Mouse (Mus musculus) liver, embryonic 15.5 days (tissue): ENCODE measurements at regions not wholly inside any gene's neighbourhood (a gene's known extent, or its start where the extent isn't known, plus 50 kb on each side); places are given as distances from the start of the nearest gene placed in this dataset.

ENCODE experiments used
- ATAC-seq: fragments of 200-750 bp; cut with Nextera tagmentation; 2 replicates; pipeline ENCODE4 v1.8.0; 2017; ENCODE audit warnings: moderate number of reproducible peaks, mild to moderate bottlenecking, moderate library complexity; ENCODE audit not compliant: insufficient read depth
- H3K27ac ChIP-seq: fragments of 300-500 bp; sonication (generic); replicated peaks from 2 replicates; pipeline ENCODE4 v1.5.1; 2015; ENCODE audit warnings: mild to moderate bottlenecking, inconsistent platforms
- H3K27me3 ChIP-seq: fragments of 300-500 bp; sonication (generic); 2 replicates; pipeline ENCODE4 v1.6.1; 2015; ENCODE audit warnings: mild to moderate bottlenecking, inconsistent platforms
- H3K36me3 ChIP-seq: fragments of 300-500 bp; sonication (generic); replicated peaks from 2 replicates; pipeline ENCODE4 v1.6.1; 2015; ENCODE audit warnings: moderate library complexity, mild to moderate bottlenecking, inconsistent platforms
- H3K4me1 ChIP-seq: fragments of 300-500 bp; sonication (generic); replicated peaks from 2 replicates; pipeline ENCODE4 v1.6.1; 2015; ENCODE audit warnings: inconsistent platforms
- H3K4me2 ChIP-seq: fragments of 300-500 bp; sonication (generic); 2 replicates; pipeline ENCODE4 v1.6.1; 2015; ENCODE audit warnings: moderate library complexity, mild to moderate bottlenecking, inconsistent platforms
- H3K4me3 ChIP-seq: fragments of 300-500 bp; sonication (generic); replicated peaks from 2 replicates; pipeline ENCODE4 v1.5.1; 2015; ENCODE audit warnings: mild to moderate bottlenecking, inconsistent platforms
- H3K9ac ChIP-seq: fragments of 300-500 bp; sonication (generic); 2 replicates; pipeline ENCODE4 v1.6.1; 2015; ENCODE audit warnings: moderate library complexity, mild to moderate bottlenecking, inconsistent platforms
- H3K9me3 ChIP-seq: fragments of 300-500 bp; sonication (generic); replicated peaks from 2 replicates; pipeline ENCODE4 v1.6.1; 2016; ENCODE audit warnings: inconsistent platforms
- WGBS: fragments of 180-500 bp; shearing (Covaris S2); methylation state at CpG from one replicate; pipeline ENCODE4 v1.1.7; 2015; ENCODE audit warnings: mixed read lengths; ENCODE audit not compliant: insufficient replicate concordance; 5-methylcytosine and 5-hydroxymethylcytosine counted together

DNA sequence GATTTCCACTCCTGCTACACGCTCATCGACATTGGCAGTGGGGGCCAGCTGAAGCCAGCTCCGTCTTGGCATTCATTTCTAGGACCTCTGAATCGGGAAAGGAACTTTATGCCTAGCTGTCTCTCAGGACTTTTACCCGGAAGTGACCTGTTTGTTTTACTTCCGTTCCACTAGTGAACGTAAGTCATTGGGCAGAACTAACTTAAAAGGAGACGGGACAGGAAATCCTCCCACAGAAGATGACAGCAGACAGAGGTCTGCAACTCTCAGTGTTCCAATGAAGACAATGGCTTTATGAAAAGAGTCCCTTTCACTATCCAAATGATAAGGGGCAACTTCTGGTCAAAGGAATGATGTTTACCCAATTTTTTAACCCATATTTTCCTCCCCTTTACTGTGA, 155.5 kb downstream of the Sec61b start:
- H3K9me3 ChIP-seq, result no peaks in the 10 kb centered on the region
- H3K27ac ChIP-seq, result no peak overlapping the region
- no peaks in the 10 kb centered on the region for H3K4me1 ChIP-seq
- no peak overlapping the region for H3K4me2 ChIP-seq
- H3K27me3 ChIP-seq, result no peaks in the 10 kb centered on the region
- no peak for ATAC-seq
- WGBS, result 25% methylated on average over 8 of the region's 8 CpGs
- no peak overlapping the region for H3K4me3 ChIP-seq
- H3K36me3 ChIP-seq, result no peaks in the 10 kb centered on the region
- H3K9ac ChIP-seq, result no peak overlapping the region

DNA sequence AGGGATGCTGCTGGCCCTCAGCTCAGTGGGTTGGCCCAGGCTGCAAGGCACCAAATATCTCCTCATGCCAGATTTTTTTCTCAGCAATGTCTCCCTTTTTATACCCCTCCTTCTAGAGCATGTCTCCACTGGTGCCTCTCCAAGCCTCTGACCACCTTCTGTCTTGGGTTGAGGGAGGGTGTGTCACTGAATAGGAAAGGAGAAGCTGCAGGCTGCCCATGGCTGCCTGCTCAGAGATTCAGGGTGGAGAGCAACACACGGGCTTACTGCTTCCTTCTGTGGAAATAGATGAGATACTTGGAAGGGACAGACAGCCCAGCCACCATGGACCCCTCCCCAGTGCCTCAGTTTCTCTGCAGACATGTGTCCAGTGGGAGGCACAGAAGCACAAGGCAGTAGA, 156.0 kb downstream of the Sec61b start:
- 23% methylated on average over 1 of the region's 1 CpGs for WGBS
- no peak overlapping the region for H3K9ac ChIP-seq
- H3K4me2 ChIP-seq, result no peak overlapping the region
- H3K4me3 ChIP-seq, result no peak overlapping the region
- no peaks in the 10 kb centered on the region for H3K36me3 ChIP-seq
- no peaks in the 10 kb centered on the region for H3K4me1 ChIP-seq
- H3K27ac ChIP-seq, result no peak overlapping the region
- H3K9me3 ChIP-seq, result no peaks in the 10 kb centered on the region
- ATAC-seq, result no peak
- no peaks in the 10 kb centered on the region for H3K27me3 ChIP-seq

GRCm38 (mm10) chr4:47638876-47639494, 164.5 kb downstream of the Sec61b start:
- WGBS, result 66% methylated on average over 10 of the region's 10 CpGs
- no peak overlapping the region for H3K27ac ChIP-seq
- no peak for ATAC-seq

DNA sequence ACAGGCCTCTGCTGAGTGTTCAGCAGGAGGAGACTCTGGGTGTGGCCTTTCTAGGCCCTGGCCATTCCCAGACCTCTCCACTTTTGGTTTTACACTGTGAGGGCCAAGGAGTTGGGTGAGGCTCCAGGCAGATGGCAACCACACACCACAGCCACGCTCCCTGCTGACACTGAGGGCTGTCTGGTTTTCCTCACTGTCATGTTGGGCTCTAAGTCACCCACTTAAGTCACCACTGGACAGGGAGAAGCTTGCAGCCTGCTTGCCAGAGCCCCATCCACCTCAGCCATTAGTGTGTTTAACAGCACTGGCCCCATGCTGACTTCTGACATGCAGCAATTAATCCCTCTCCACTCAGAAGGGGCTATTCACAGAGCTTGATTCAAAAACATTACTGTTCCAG, 170.6 kb downstream of the Sec61b start:
- Histone ChIP-seq H3K9ac (no peak overlapping the region), H3K4me1 (no peaks in the 10 kb centered on the region), H3K9me3 (no peaks in the 10 kb centered on the region), H3K36me3 (no peaks in the 10 kb centered on the region), H3K27ac (no peak overlapping the region), H3K4me3 (no peak overlapping the region), H3K27me3 (no peaks in the 10 kb centered on the region), H3K4me2 (no peak overlapping the region)
- no peak for ATAC-seq
- WGBS, result 47% methylated on average over 1 of the region's 1 CpGs

More at GRCm38 (mm10) chr4:47638876-47639494, 164.5 kb downstream of the Sec61b start:
- no peaks in the 10 kb centered on the region for H3K36me3 ChIP-seq
- H3K27me3 ChIP-seq, result no peaks in the 10 kb centered on the region
- no peak overlapping the region for H3K4me2 ChIP-seq
- no peaks in the 10 kb centered on the region for H3K4me1 ChIP-seq
- H3K4me3 ChIP-seq, result no peak overlapping the region
- no peaks in the 10 kb centered on the region for H3K9me3 ChIP-seq
- H3K9ac ChIP-seq, result no peak overlapping the region

DNA sequence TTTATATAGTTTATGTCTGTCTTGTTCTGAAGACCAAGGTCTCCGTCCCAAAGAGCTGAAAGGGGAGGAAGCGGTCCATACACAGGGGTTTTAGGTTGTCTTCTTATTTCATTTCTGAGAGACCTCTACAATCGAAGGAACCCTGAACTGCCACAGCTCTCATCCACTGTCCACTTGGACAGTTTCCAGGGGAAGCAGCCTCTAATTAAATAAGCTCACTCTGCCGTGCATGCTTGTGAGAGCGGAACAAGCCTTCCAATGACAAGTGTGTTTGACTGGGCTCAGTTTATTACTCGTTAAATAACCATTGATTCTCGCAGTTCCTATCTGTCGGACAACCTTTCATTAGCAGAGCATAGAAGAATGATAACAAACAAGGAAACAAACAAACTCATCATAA, 174.2 kb downstream of the Sec61b start:
- no peak for ATAC-seq
- H3K9me3 ChIP-seq, result no peaks in the 10 kb centered on the region
- H3K9ac ChIP-seq, result no peak overlapping the region
- no peaks in the 10 kb centered on the region for H3K27me3 ChIP-seq
- H3K4me2 ChIP-seq, result no peak overlapping the region
- no peaks in the 10 kb centered on the region for H3K4me1 ChIP-seq
- no peak overlapping the region for H3K27ac ChIP-seq
- H3K4me3 ChIP-seq, result no peak overlapping the region
- 69% methylated on average over 8 of the region's 8 CpGs for WGBS
- no peaks in the 10 kb centered on the region for H3K36me3 ChIP-seq

DNA sequence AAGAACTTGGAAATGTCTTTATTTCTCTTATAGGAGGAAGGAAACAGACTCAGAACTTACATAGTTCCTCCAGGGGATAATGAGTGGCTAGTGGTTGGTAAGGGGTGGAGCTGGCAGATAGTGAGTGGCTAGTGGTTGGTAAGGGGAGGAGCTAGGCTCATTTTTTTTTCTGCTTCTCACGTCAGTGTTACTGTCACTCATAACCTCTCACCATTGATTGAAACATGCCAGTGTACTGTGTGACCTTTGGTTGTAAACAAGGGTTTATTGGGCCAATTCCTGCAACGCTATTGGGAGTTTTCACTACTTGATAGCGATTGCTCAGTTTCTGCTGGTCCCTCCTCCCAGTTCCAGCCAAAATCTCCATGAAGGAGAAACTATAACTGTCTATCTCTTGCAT, 175.5 kb downstream of the Sec61b start:
- Histone ChIP-seq H3K9ac (no peak overlapping the region), H3K27ac (no peak overlapping the region), H3K4me2 (no peak overlapping the region), H3K9me3 (no peaks in the 10 kb centered on the region), H3K36me3 (no peaks in the 10 kb centered on the region), H3K4me1 (no peaks in the 10 kb centered on the region), H3K4me3 (no peak overlapping the region), H3K27me3 (no peaks in the 10 kb centered on the region)
- ATAC-seq, result no peak
- 57% methylated on average over 3 of the region's 3 CpGs for WGBS

GRCm38 (mm10) chr4:47651521-47651920, 177.1 kb downstream of the Sec61b start:
- H3K27me3 ChIP-seq, result no peaks in the 10 kb centered on the region
- H3K4me2 ChIP-seq, result no peak overlapping the region
- H3K4me1 ChIP-seq, result no peaks in the 10 kb centered on the region
- no peak overlapping the region for H3K4me3 ChIP-seq
- H3K9me3 ChIP-seq, result no peaks in the 10 kb centered on the region
- H3K9ac ChIP-seq, result no peak overlapping the region
- WGBS, result 69% methylated on average over 10 of the region's 10 CpGs
- H3K27ac ChIP-seq, result no peak overlapping the region
- H3K36me3 ChIP-seq, result no peaks in the 10 kb centered on the region
- ATAC-seq, result no peak

DNA sequence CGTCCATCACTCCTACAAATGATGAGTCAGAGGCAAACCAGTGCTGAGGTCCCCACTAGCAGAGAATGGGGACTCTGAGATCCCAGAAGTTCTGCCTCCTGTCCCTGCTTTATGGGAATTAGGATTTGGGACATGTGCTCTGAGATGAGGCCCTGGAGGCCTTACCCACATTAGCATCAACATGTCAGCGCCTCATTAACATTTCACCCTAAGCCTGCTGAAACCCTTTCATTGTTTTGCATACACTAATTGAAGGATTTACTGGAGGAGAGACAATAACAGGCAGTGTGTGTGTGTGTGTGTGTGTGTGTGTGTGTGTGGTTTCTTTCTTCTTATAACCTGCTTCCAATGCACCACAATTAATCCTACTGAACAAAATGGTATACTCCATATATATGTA, 178.7 kb downstream of the Sec61b start:
- WGBS, result 69% methylated on average over 2 of the region's 2 CpGs
- no peaks in the 10 kb centered on the region for H3K4me1 ChIP-seq
- no peaks in the 10 kb centered on the region for H3K9me3 ChIP-seq
- H3K4me2 ChIP-seq, result no peak overlapping the region
- no peak overlapping the region for H3K9ac ChIP-seq
- no peaks in the 10 kb centered on the region for H3K27me3 ChIP-seq
- H3K27ac ChIP-seq, result no peak overlapping the region
- no peak overlapping the region for H3K4me3 ChIP-seq
- no peaks in the 10 kb centered on the region for H3K36me3 ChIP-seq
- ATAC-seq, result no peak

- Histone ChIP-seq H3K9ac (no peak overlapping the region), H3K4me3 (no peak overlapping the region), H3K9me3 (no peaks in the 10 kb centered on the region), H3K4me1 (no peaks in the 10 kb centered on the region), H3K27me3 (no peaks in the 10 kb centered on the region), H3K27ac (no peak overlapping the region), H3K36me3 (no peaks in the 10 kb centered on the region), H3K4me2 (no peak overlapping the region)
- 45% methylated on average over 5 of the region's 5 CpGs for WGBS
- ATAC-seq, result no peak
Observed at GRCm38 (mm10) chr4:47669519-47669918, 195.1 kb downstream of the Sec61b start.

DNA sequence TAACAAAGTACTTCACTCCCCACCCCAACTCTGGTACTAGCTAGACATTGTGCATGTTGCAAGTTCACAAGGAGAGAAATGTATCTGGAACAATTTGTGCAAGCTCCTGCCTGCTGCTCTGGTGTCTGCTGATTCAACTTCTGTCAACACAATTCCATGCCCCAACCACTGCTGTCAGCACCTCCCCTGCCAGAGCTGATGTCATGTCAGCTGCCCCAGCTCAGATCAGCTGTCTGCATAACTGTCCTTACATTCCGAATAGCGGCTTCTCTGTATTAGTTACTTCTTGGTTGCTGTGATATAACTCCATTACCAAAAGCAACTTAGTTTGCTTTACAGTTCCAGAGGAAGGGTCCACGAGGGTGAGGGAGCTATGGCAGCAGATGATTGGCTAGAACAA, 196.0 kb downstream of the Sec61b start:
- H3K36me3 ChIP-seq, result no peaks in the 10 kb centered on the region
- H3K4me3 ChIP-seq, result no peak overlapping the region
- no peaks in the 10 kb centered on the region for H3K9me3 ChIP-seq
- H3K27ac ChIP-seq, result no peak overlapping the region
- H3K9ac ChIP-seq, result no peak overlapping the region
- H3K27me3 ChIP-seq, result no peaks in the 10 kb centered on the region
- WGBS, result 49% methylated on average over 3 of the region's 3 CpGs
- H3K4me1 ChIP-seq, result no peaks in the 10 kb centered on the region
- ATAC-seq, result no peak
- H3K4me2 ChIP-seq, result no peak overlapping the region

GRCm38 (mm10) chr4:47671362-47671761, 196.9 kb downstream of the Sec61b start:
- 56% methylated on average over 5 of the region's 5 CpGs for whole genome bisulfite sequencing
- H3K27me3 ChIP-seq, result no peaks in the 10 kb centered on the region

GRCm38 (mm10) chr4:47681141-47681540, 206.7 kb downstream of the Sec61b start:
- no peaks in the 10 kb centered on the region for H3K27me3 ChIP-seq
- no peak overlapping the region for H3K4me2 ChIP-seq
- 69% methylated on average over 4 of the region's 4 CpGs for WGBS
- H3K36me3 ChIP-seq, result no peaks in the 10 kb centered on the region
- H3K4me3 ChIP-seq, result no peak overlapping the region
- H3K9ac ChIP-seq, result no peak overlapping the region
- H3K27ac ChIP-seq, result no peak overlapping the region
- H3K4me1 ChIP-seq, result no peaks in the 10 kb centered on the region
- H3K9me3 ChIP-seq, result no peaks in the 10 kb centered on the region
- no peak for ATAC-seq

More at GRCm38 (mm10) chr4:47671362-47671761, 196.9 kb downstream of the Sec61b start:
- Histone ChIP-seq H3K9me3 (no peaks in the 10 kb centered on the region), H3K4me3 (no peak overlapping the region), H3K4me2 (no peak overlapping the region), H3K36me3 (no peaks in the 10 kb centered on the region), H3K27ac (no peak overlapping the region), H3K9ac (no peak overlapping the region), H3K4me1 (no peaks in the 10 kb centered on the region)
- ATAC-seq, result no peak
